Mouse (Mus musculus) small intestine, adult 2 months (tissue): Measurements from ENCODE around the gene Atp13a3. TPM values are rescaled to one million over a fixed set of nuclear protein-coding genes. Genes with fewer than 3 reads are reported as not detected.

Source experiments
- H3K27ac ChIP-seq: fragments of 200-500 bp; 2 replicates; pipeline ENCODE4 v1.5.1; 2012; ENCODE audit warnings: low read depth, low read length, control low read depth, inconsistent platforms; ENCODE audit not compliant: insufficient read depth
- H3K27me3 ChIP-seq: fragments of 200-500 bp; 2 replicates; pipeline ENCODE4 v1.6.1; 2012; ENCODE audit warnings: mild to moderate bottlenecking, moderate library complexity, low read length, inconsistent platforms; ENCODE audit not compliant: control insufficient read depth, insufficient read depth
- H3K36me3 ChIP-seq: fragments of 200-500 bp; 2 replicates; pipeline ENCODE4 v1.6.1; 2012; ENCODE audit warnings: mild to moderate bottlenecking, low read length, control low read depth, inconsistent platforms; ENCODE audit not compliant: control insufficient read depth, insufficient read depth
- H3K4me1 ChIP-seq: fragments of 200-500 bp; 2 replicates; pipeline ENCODE4 v1.6.1; 2012; ENCODE audit warnings: low read length, inconsistent platforms, mixed read lengths; ENCODE audit not compliant: control insufficient read depth, insufficient read depth, insufficient read length
- H3K4me3 ChIP-seq: fragments of 200-500 bp; 2 replicates; pipeline ENCODE4 v1.5.1; 2012; ENCODE audit warnings: low read depth, mild to moderate bottlenecking, control low read depth, inconsistent platforms, low read length, moderate library complexity
- CTCF ChIP-seq: fragments of 200-500 bp; IDR thresholded peaks from 2 replicates; pipeline ENCODE4 v1.5.1; 2012; ENCODE audit warnings: low read depth, mild to moderate bottlenecking, control low read depth, inconsistent platforms, low read length, moderate library complexity, mixed read lengths; ENCODE audit not compliant: insufficient replicate concordance, insufficient read length; ENCODE audit errors: extremely low read depth
- POLR2A ChIP-seq: fragments of 200-500 bp; IDR thresholded peaks from 2 replicates; pipeline ENCODE4 v1.6.1; 2012; ENCODE audit warnings: low read depth, mild to moderate bottlenecking, control low read depth, inconsistent platforms, low read length, moderate library complexity
- WGBS: fragments of 180-500 bp; shearing (Covaris S2); methylation state at CpG from one replicate; pipeline ENCODE4 v1.1.7; 2018; 5-methylcytosine and 5-hydroxymethylcytosine counted together
- polyA plus RNA-seq: library from polyadenylated mRNA; depleted of rRNA; stranded (reverse); fragments of >200 nt; gene quantifications from 2 replicates; pipeline ENCODE4 v1.2.3, GENCODE M21; 2012

Gene Atp13a3
- polyA plus RNA-seq, 1 experiment = 22.8 TPM

GRCm38 (mm10) chr16:30416284-30416683 is 10.5 kb upstream of the Atp13a3 start:
- Histone ChIP-seq H3K4me3 (no peak overlapping the region), H3K4me1 (peaks cover 20% of the 10 kb centered on the region), H3K36me3 (no peaks in the 10 kb centered on the region), H3K27ac (peak overlapping the region; percentile 91), H3K27me3 (no peaks in the 10 kb centered on the region)
- TF ChIP-seq CTCF = no peak
- no peak for TF ChIP-seq POLR2A
- 25% methylated on average over 5 of the region's 5 CpGs for WGBS

GRCm38 (mm10) chr16:30412680-30413079 is 6.9 kb upstream of the Atp13a3 start:
- Histone ChIP-seq H3K4me3 (no peak overlapping the region), H3K4me1 (peaks cover 29% of the 10 kb centered on the region), H3K36me3 (no peaks in the 10 kb centered on the region), H3K27ac (no peak overlapping the region), H3K27me3 (no peaks in the 10 kb centered on the region)
- TF ChIP-seq POLR2A (no peak), CTCF (no peak)
- 44% methylated on average over 3 of the region's 3 CpGs for WGBS

- 85% methylated on average over 4 of the region's 4 CpGs for WGBS
- Histone ChIP-seq H3K27ac (no peak overlapping the region), H3K4me3 (no peak overlapping the region), H3K27me3 (no peaks in the 10 kb centered on the region), H3K4me1 (peaks cover 15% of the 10 kb centered on the region), H3K36me3 (no peaks in the 10 kb centered on the region)
- TF ChIP-seq POLR2A = no peak
- TF ChIP-seq CTCF = no peak
Measured at GRCm38 (mm10) chr16:30410914-30411313, 5.1 kb upstream of the Atp13a3 start.

GRCm38 (mm10) chr16:30407513-30407912 is 1.7 kb upstream of the Atp13a3 start:
- WGBS = 26% methylated on average over 2 of the region's 2 CpGs
- H3K27ac ChIP-seq = no peak overlapping the region
- peaks cover 14% of the 10 kb centered on the region; the same call in 1 of the 2 replicates for H3K4me1 ChIP-seq
- H3K27me3 ChIP-seq = no peaks in the 10 kb centered on the region
- H3K4me3 ChIP-seq = no peak overlapping the region
- no peaks in the 10 kb centered on the region for H3K36me3 ChIP-seq
- TF ChIP-seq POLR2A = no peak; the same call in 1 of the 2 replicates
- TF ChIP-seq CTCF = no peak

GRCm38 (mm10) chr16:30403528-30403927 is 2.2 kb downstream of the Atp13a3 start:
- Histone ChIP-seq H3K36me3 (no peaks in the 10 kb centered on the region), H3K27ac (no peak overlapping the region), H3K27me3 (no peaks in the 10 kb centered on the region), H3K4me1 (peaks cover 25% of the 10 kb centered on the region; the same call in 1 of the 2 replicates), H3K4me3 (no peak overlapping the region)
- TF ChIP-seq CTCF (no peak), POLR2A (no peak)
- WGBS = 79% methylated on average over 3 of the region's 3 CpGs

- Histone ChIP-seq H3K27ac (peak overlapping the region; percentile 95), H3K4me3 (no peak overlapping the region), H3K4me1 (peaks cover 34% of the 10 kb centered on the region; the same call in 1 of the 2 replicates), H3K27me3 (no peaks in the 10 kb centered on the region), H3K36me3 (no peaks in the 10 kb centered on the region)
- WGBS = 13% methylated on average over 15 of the region's 15 CpGs
- no peak for TF ChIP-seq POLR2A
- no peak for TF ChIP-seq CTCF
Measured at GRCm38 (mm10) chr16:30397127-30398057, 8.4 kb downstream of the Atp13a3 start.

- Histone ChIP-seq H3K4me3 (no peak overlapping the region), H3K4me1 (peaks cover 29% of the 10 kb centered on the region; the same call in 1 of the 2 replicates), H3K27ac (no peak overlapping the region), H3K36me3 (no peaks in the 10 kb centered on the region), H3K27me3 (no peaks in the 10 kb centered on the region)
- 89% methylated on average over 2 of the region's 2 CpGs for WGBS
- TF ChIP-seq CTCF (no peak), POLR2A (no peak)
Measured at GRCm38 (mm10) chr16:30395136-30395535, 10.6 kb downstream of the Atp13a3 start.
